Mouse (Mus musculus): ENCODE measurements around the gene Mark4. TPM values are rescaled to one million over a fixed set of nuclear protein-coding genes. Genes with fewer than 3 reads are reported as not detected.

Gene Mark4
- polyA plus RNA-seq, 1 experiment from 2014 or later = 8.9 TPM

DNA sequence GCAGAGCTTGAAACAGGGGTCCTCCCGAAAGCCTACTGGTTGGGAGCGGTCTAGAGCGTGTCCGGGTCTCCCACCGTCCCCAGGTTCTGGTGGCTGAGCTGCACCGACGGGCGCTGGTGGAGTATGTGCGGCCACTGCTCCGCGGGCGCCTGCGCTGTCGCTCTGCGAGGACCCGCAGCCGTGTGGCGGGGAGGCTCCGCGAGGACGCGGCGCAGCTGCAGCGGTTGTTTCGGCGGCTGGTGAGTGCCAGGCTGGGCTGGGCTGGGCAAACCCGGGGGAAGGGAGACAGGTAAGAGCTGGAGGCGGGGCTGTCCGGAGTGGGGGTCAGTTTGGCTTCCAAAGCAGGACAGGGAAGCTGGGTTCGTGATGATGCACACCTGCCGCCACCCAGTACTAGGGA lies 30.9 kb upstream of the Mark4 start:
- Histone ChIP-seq H3K27me3 (ENCODE audit: insufficient read depth, poor library complexity, severe bottlenecking) (peaks cover 73% of the 10 kb centered on the region), H3K4me1 (peaks cover 13% of the 10 kb centered on the region), H3K36me3 (peaks cover 18% of the 10 kb centered on the region; the same call in 1 of the 2 replicates), H3K9me3 (no peaks in the 10 kb centered on the region), H3K27ac (no peak overlapping the region), H3K4me3 (peak overlapping the region; percentile 51)
- 11% methylated on average over 31 of the region's 31 CpGs for WGBS
- DNase-seq (ENCODE audit: low spot score) = no peak

- no peak overlapping the region for H3K4me3 ChIP-seq
- H3K9me3 ChIP-seq = no peaks in the 10 kb centered on the region
- DNase-seq (ENCODE audit: low spot score) = no peak
- H3K4me1 ChIP-seq = peaks cover 7% of the 10 kb centered on the region
- WGBS = 68% methylated on average over 7 of the region's 7 CpGs
- peaks cover 21% of the 10 kb centered on the region; the same call in 1 of the 2 replicates for H3K36me3 ChIP-seq
- peaks cover 57% of the 10 kb centered on the region for H3K27me3 ChIP-seq (ENCODE audit: insufficient read depth, poor library complexity, severe bottlenecking)
- H3K27ac ChIP-seq = no peak overlapping the region
Measured at GRCm38 (mm10) chr7:19486549-19486948, 27.9 kb upstream of the Mark4 start.

- no peaks in the 10 kb centered on the region for H3K9me3 ChIP-seq
- H3K27ac ChIP-seq = no peak overlapping the region
- peaks cover 21% of the 10 kb centered on the region; the same call in 1 of the 2 replicates for H3K36me3 ChIP-seq
- peaks cover 5% of the 10 kb centered on the region for H3K4me1 ChIP-seq
- no peak overlapping the region for H3K4me3 ChIP-seq
- DNase-seq (ENCODE audit: low spot score) = no peak
- H3K27me3 ChIP-seq (ENCODE audit: insufficient read depth, poor library complexity, severe bottlenecking) = peaks cover 46% of the 10 kb centered on the region
- WGBS = 79% methylated on average over 1 of the region's 1 CpGs
Measured at GRCm38 (mm10) chr7:19485488-19485887, 26.9 kb upstream of the Mark4 start.

GRCm38 (mm10) chr7:19483281-19483680 lies 24.7 kb upstream of the Mark4 start:
- Histone ChIP-seq H3K4me3 (no peak overlapping the region), H3K36me3 (0 out of 2 replicates have a peak, but pooled peaks cover 12% of the 10 kb centered on the region), H3K27me3 (ENCODE audit: insufficient read depth, poor library complexity, severe bottlenecking) (peaks cover 31% of the 10 kb centered on the region), H3K4me1 (peaks cover 5% of the 10 kb centered on the region; the same call in 1 of the 2 replicates), H3K27ac (no peak overlapping the region), H3K9me3 (no peaks in the 10 kb centered on the region)
- 79% methylated on average over 8 of the region's 8 CpGs for WGBS
- DNase-seq (ENCODE audit: low spot score) = no peak

DNA sequence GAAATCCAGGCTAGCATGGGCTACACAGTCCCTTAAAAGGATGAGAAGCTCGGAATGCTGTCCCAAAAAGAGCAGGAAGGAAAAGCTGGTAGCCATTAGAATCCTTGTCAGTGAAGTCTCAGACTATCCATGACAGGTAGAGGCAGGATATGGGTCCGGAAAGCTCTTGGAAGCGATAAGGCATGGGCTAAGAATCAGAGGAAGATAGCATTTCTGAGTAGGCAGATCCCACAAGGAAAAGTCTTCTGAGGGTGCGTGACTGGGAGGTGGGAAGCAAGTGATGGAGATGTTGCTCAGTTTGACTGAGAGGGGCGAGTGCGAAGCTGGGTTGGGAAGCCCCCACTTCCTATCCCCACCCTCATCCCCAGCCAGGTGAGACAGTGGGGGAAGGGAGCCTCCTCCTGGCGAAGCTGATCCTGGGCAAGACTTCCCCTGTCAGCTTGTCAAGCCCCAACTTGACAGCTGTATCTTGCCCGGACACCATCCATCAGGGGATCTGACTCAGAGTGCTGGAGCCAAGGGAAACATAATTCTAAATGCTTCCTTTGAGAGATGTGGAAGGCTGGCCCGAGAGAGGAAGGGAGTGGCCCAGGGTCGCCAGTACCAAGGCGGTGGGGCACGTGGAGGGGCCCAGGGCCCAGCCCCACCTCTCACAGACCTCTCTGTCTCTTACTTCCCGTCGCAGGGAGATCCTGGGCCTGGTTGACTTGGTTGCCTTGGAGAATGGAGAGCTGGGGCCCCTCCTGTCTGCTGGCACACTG lies 19.2 kb upstream of the Mark4 start:
- WGBS = 20% methylated on average over 14 of the region's 14 CpGs
- Histone ChIP-seq H3K27me3 (ENCODE audit: insufficient read depth, poor library complexity, severe bottlenecking) (peaks cover 56% of the 10 kb centered on the region), H3K4me3 (no peak overlapping the region; the same call in 1 of the 2 replicates), H3K36me3 (0 out of 2 replicates have a peak, but pooled peaks cover 6% of the 10 kb centered on the region), H3K4me1 (peaks cover 24% of the 10 kb centered on the region), H3K9me3 (no peaks in the 10 kb centered on the region), H3K27ac (peak overlapping the region; percentile 63)
- no peak for DNase-seq (ENCODE audit: low spot score)

DNA sequence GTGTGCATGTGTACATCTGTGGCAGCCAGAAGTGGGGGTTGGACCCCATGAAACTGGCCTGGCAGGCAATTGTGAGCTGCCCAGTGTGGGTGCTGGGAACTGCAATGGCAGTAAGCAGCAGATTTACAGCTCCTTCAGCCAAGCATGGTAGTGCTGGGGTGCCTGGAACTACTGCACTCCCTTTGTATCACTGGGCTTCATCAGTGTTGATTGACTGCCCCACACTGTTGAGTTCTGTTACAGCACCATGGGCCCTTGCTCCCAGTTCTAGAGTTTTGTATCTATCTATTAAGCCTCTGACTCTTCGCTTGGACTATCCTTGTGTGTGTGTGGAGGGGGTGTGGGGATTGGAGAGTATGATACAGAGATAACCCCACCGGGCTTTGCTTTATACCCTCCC lies 18.5 kb upstream of the Mark4 start:
- DNase-seq (ENCODE audit: low spot score) = no peak
- 0 out of 2 replicates have a peak, but pooled peaks cover 10% of the 10 kb centered on the region for H3K36me3 ChIP-seq
- H3K4me3 ChIP-seq = no peak overlapping the region
- H3K4me1 ChIP-seq = peaks cover 30% of the 10 kb centered on the region
- no peaks in the 10 kb centered on the region for H3K9me3 ChIP-seq
- H3K27me3 ChIP-seq (ENCODE audit: insufficient read depth, poor library complexity, severe bottlenecking) = peaks cover 63% of the 10 kb centered on the region
- no peak overlapping the region for H3K27ac ChIP-seq
- 61% methylated on average over 2 of the region's 2 CpGs for WGBS

DNA sequence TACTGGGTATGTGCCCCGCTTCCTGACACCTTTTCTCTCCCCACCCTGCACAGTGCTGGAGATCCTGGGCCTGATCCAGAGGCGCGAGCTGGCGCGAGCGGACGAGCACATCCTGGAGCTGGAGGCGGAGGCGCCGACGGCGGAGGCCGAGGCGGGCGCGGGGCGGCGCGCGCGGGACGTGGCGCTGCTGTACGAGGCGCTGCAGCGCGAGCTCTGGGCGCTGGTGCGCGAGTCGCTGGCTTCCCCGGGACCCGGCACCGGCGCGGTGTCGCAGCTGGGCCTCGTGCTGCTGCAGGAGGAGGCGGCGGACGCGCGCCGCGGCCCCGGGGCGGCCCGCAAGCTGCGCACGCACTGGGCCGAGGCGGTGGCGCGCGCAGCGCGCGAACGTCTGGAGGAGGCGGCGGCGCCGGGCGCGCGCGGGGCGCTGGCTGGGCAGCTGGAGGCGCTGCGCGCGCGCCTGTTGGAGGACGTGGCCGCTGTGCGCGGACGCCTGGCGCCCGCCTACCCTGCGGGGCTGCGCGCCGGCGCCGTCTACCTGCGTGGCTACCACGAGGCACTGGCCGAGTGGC lies 15.3 kb upstream of the Mark4 start:
- Histone ChIP-seq H3K27ac (peak overlapping the region; percentile 85), H3K27me3 (ENCODE audit: insufficient read depth, poor library complexity, severe bottlenecking) (peaks cover 95% of the 10 kb centered on the region), H3K4me1 (peaks cover 38% of the 10 kb centered on the region), H3K36me3 (0 out of 2 replicates have a peak, but pooled peaks cover 6% of the 10 kb centered on the region), H3K4me3 (peak overlapping the region; percentile 71), H3K9me3 (no peaks in the 10 kb centered on the region)
- no peak for DNase-seq (ENCODE audit: low spot score)
- WGBS = 2% methylated on average over 83 of the region's 89 CpGs

- Histone ChIP-seq H3K4me3 (0 out of 2 replicates have a peak overlapping the region, but pooled peaks have one; percentile 12), H3K36me3 (0 out of 2 replicates have a peak, but pooled peaks cover 8% of the 10 kb centered on the region), H3K4me1 (peaks cover 25% of the 10 kb centered on the region), H3K27me3 (ENCODE audit: insufficient read depth, poor library complexity, severe bottlenecking) (peaks cover 92% of the 10 kb centered on the region), H3K27ac (no peak overlapping the region), H3K9me3 (no peaks in the 10 kb centered on the region)
- 24% methylated on average over 4 of the region's 4 CpGs for WGBS
- DNase-seq (ENCODE audit: low spot score) = no peak
Measured at GRCm38 (mm10) chr7:19472403-19472802, 13.8 kb upstream of the Mark4 start.

DNA sequence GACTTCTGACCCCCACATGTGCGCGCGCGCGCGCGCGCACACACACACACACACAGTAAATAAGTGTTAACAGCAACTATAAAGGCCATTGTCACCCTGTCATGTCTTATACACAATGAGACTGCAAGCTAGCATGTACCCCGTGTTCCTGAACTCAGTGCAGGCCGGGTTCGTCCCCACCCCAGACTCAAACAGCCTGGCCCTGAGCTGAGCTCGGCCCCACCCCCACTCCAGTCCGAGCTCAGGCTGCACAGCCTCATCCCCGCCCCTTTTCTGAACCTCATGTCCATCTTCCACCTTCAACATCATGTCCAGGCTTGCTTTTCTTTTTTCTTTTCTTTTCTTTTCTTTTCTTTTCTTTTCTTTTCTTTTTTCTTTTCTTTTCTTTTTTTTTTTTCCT lies 11.7 kb upstream of the Mark4 start:
- H3K4me3 ChIP-seq = no peak overlapping the region
- WGBS = 20% methylated on average over 14 of the region's 14 CpGs

GRCm38 (mm10) chr7:19469404-19469803 lies 10.8 kb upstream of the Mark4 start:
- Histone ChIP-seq H3K4me1 (peaks cover 35% of the 10 kb centered on the region), H3K36me3 (0 out of 2 replicates have a peak, but pooled peaks cover 8% of the 10 kb centered on the region), H3K9me3 (no peaks in the 10 kb centered on the region), H3K27ac (no peak overlapping the region), H3K27me3 (ENCODE audit: insufficient read depth, poor library complexity, severe bottlenecking) (peaks cover 89% of the 10 kb centered on the region), H3K4me3 (peak overlapping the region; percentile 17; the same call in 1 of the 2 replicates)
- 23% methylated on average over 23 of the region's 23 CpGs for WGBS
- no peak for DNase-seq (ENCODE audit: low spot score)

More for the DNA sequence above, 11.7 kb upstream of the Mark4 start:
- H3K36me3 ChIP-seq = 0 out of 2 replicates have a peak, but pooled peaks cover 8% of the 10 kb centered on the region
- peaks cover 27% of the 10 kb centered on the region for H3K4me1 ChIP-seq
- H3K27me3 ChIP-seq (ENCODE audit: insufficient read depth, poor library complexity, severe bottlenecking) = peaks cover 96% of the 10 kb centered on the region
- no peaks in the 10 kb centered on the region for H3K9me3 ChIP-seq
- DNase-seq (ENCODE audit: low spot score) = no peak
- no peak overlapping the region for H3K27ac ChIP-seq

DNA sequence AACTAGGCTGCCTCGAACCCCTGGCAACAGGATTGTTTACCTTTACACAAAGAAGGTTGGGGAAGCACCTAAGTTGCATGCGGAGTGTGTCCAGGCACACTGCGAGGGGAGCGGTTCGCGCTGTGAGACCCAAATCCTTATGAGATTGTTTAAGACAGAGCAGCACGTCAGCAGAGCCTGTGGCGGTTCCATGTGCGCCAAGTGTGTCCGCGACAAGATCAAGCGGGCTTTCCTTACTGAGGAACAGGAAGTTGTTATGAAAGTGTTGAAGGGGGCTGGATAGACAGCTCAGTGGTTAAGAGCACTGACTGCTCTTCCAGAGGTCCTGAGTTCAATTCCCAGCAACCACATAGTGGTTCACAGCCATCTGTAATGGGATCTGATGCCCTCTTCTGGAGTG lies 9.7 kb upstream of the Mark4 start:
- no peak for DNase-seq (ENCODE audit: low spot score)
- Histone ChIP-seq H3K36me3 (0 out of 2 replicates have a peak, but pooled peaks cover 8% of the 10 kb centered on the region), H3K9me3 (no peaks in the 10 kb centered on the region), H3K27ac (no peak overlapping the region), H3K4me1 (peaks cover 32% of the 10 kb centered on the region), H3K4me3 (no peak overlapping the region), H3K27me3 (ENCODE audit: insufficient read depth, poor library complexity, severe bottlenecking) (peaks cover 83% of the 10 kb centered on the region)
- 68% methylated on average over 12 of the region's 12 CpGs for WGBS

GRCm38 (mm10) chr7:19467638-19468037 lies 9.0 kb upstream of the Mark4 start:
- peaks cover 81% of the 10 kb centered on the region for H3K27me3 ChIP-seq (ENCODE audit: insufficient read depth, poor library complexity, severe bottlenecking)
- peaks cover 34% of the 10 kb centered on the region for H3K4me1 ChIP-seq
- 0 out of 2 replicates have a peak, but pooled peaks cover 4% of the 10 kb centered on the region for H3K36me3 ChIP-seq
- no peaks in the 10 kb centered on the region for H3K9me3 ChIP-seq
- DNase-seq (ENCODE audit: low spot score) = no peak
- no peak overlapping the region for H3K4me3 ChIP-seq
- 33% methylated on average over 6 of the region's 6 CpGs for whole genome bisulfite sequencing
- H3K27ac ChIP-seq = no peak overlapping the region

DNA sequence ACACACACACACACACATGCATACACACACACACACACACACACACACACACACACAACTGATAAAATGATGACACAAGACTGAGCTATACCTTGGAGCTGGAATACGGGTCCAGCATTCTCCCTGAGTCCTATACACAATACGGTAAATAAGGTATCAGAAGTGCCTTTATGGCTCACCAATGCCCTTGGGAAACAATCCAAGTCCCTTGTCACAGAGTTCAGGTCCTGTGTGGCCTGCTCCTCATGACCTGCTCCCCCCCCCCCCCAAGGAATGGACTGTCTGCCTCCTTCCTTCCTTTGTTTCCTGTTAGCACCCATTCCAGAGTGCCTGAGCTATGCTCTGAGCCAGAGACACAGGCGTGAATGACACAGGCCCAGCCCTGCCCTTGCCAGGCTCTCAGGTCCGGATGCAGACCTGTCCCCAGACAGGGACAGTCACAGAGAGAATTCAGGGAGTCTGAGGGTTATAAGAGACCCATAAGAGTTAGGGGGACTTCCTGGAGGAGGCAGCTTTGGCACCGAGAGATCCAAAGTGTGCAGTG lies 8.1 kb upstream of the Mark4 start:
- Histone ChIP-seq H3K36me3 (0 out of 2 replicates have a peak, but pooled peaks cover 2% of the 10 kb centered on the region), H3K4me1 (peaks cover 33% of the 10 kb centered on the region), H3K27ac (no peak overlapping the region), H3K4me3 (peak overlapping the region; percentile 24; the same call in 1 of the 2 replicates), H3K9me3 (no peaks in the 10 kb centered on the region), H3K27me3 (ENCODE audit: insufficient read depth, poor library complexity, severe bottlenecking) (peaks cover 71% of the 10 kb centered on the region)
- no peak for DNase-seq (ENCODE audit: low spot score)
- WGBS = 53% methylated on average over 5 of the region's 5 CpGs

Measured in heart, embryonic 10.5 days (tissue).